In the genomic region with DNA sequence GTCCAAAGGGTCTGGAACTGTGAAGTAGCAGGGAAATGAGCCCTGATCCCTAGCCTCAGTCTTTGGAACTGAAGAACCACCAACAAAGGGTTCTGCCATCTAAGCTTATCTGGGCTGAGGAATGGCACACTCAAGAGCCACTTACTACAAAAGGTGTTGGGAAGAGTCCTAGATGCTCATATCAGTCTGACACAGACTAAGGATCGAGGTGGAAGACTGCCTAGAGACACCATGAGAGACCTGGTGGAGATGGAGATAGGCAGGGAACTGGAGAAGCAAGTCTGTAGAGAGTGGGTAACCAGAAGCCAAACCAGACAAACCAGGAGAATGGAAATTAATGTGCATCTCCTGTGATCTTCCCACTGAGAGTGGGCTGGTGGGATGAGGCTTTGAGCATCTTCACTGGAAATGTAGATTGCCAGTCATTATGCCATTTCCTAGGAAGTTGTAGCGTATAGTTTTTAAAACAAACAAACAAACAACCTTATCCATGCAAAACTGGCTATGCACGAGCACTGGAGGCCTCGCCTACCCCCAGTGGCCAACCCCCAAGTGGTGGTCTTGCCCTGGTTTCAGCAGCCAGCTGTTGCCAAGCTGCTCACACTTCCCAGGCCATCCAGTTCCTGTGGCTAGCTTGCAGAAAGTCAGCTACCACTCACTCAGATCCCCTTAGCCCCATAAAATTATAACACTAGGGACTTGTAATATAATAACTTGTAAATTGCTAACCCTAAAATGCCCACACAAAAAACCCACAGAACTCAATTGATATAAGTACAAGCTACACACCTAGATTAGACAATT, we compare ENCODE assay signal across 1 mouse cellular context.
TF ChIP-seq lines count a peak whose summit lies in the region.

No protein-coding gene starts in this region.

TF ChIP-seq in MEL, 35 proteins besides CTCF, POLR2A, EP300 and RAD21 (continued from another document):
- TF ChIP-seq GATA1 (IDR thresholded peaks at IDR 0.05; ENCODE audit: low read depth, low read length) = peak; percentile 68
- TF ChIP-seq RCOR1 (IDR thresholded peaks at IDR 0.05; ENCODE audit: low read depth, low read length) = no peak
- TF ChIP-seq BHLHE40 (IDR thresholded peaks at IDR 0.05; ENCODE audit: borderline replicate concordance, low read depth, low read length) = no peak
- TF ChIP-seq NRF1 (IDR thresholded peaks at IDR 0.05; ENCODE audit: insufficient read depth, low read depth, low read length, poor library complexity, severe bottlenecking) = no peak
- TF ChIP-seq MXI1 (IDR thresholded peaks at IDR 0.05; ENCODE audit: low read depth, low read length) = no peak
- 0 out of 2 replicates have a peak, but pooled peaks have one; percentile 93 for TF ChIP-seq CHD1 (IDR thresholded peaks at IDR 0.05; ENCODE audit: low read depth, low read length)
- TF ChIP-seq SMC3 (IDR thresholded peaks at IDR 0.05; ENCODE audit: low read depth, low read length) = no peak
